Mouse (Mus musculus) lung, adult 18-20 months (tissue): ENCODE results near the gene Casp7.

Source experiments
- DNase-seq, 2 experiments: peaks; one replicate each; pipeline ENCODE4 v3.0.0; 2022; ENCODE audit warnings: mixed read lengths in 2 of 2

Casp7 gene

DNA sequence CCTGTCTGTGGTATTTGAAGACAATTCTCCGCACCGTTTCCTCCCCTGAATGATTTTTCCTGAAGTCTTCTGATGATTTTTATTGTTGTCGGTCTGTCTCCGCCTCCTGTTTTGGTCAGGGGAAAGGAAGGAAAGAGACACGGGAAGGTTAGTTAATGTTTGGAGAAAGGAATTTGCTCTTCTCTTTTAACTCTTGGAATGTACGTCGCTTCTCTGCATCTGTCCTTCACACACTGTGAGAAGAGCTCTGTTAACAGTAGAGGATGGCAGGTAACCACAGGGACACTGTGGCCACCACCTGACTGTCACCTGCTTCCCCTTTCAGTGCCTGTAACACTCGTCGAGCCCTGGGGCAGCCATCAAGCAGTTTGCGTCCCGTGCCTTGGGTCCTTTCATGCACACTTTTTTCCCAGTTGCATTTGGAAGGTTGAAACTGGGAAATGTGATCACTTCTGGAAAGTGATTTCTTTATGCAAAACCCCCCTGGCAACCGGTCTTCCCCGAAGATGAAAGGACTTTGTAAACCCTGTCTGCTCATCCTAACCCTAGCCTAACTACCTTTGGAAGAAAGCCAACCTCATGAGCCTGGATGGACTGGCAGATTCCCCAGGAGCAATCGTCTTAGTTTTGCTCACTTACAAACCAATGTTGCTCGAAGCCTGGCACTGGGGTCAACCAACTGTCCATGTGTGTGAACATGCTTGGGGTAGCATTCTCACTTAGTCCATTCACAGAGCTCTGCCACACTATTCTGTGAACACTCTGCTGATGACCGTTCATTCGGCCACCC is 27.9 kb downstream of the Casp7 start:
- no peak for DNase-seq

- no peak for DNase-seq
Measured at GRCm38 (mm10) chr19:56425492-56425891, 28.6 kb downstream of the Casp7 start.

GRCm38 (mm10) chr19:56430369-56430768 is 33.4 kb downstream of the Casp7 start:
- DNase-seq = no peak

DNA sequence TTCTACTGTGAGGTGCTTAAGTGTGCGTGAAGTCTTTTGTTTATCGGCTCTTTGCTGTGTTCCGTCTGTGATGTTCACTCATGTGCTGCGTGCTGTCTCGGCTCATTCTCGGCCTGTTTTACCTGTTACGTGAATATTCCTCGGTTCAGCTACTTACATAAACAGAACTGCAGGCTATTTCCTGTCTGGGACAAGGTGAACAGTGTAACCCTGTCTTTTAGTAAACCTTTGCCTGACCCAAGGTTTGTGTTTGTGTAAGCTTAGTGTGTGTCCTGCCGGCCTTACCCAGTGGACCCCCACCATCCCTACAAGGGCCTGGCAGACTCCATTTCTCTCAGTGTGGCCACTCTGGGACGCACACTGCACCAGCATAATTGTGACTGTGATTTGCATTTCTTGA is 35.8 kb downstream of the Casp7 start:
- DNase-seq = no peak

DNA sequence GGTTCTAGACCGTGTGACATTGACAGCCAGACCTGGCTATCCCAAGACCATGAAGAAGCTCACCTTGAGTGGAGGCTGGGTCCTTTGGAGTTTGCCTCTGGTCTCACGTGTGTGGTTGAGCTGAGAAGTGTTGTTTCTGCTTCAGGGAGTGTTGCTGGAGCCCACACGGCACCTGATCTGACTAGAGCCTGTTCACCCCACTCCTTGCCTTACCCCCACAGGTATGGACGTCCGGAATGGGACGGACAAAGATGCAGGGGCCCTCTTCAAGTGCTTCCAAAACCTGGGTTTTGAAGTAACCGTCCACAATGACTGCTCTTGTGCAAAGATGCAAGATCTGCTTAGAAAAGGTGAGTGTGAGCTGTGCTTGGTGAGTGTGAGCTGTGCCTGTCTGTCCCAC is 36.7 kb downstream of the Casp7 start:
- DNase-seq = no peak

DNA sequence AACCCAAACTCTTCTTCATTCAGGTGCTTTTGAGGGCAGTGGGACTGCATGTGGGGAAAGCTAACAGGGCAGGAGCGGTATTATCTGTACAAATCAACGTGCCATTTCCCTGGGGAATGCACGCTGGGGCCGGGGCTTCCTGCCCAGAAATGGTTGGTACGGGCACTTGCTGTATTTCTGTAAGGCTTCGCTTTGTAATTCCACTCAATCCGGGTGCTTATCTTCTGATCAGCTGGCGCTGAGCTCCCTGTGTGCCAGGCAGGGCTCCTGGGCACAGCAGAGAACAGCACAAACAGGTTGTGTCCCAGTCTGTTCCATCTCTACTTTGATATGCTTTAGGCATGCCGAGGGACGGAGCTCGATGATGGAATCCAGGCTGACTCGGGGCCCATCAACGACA is 39.5 kb downstream of the Casp7 start:
- DNase-seq = no peak

GRCm38 (mm10) chr19:56438357-56439071 is 41.6 kb downstream of the Casp7 start:
- peak in 1 of 2 experiments; percentile 21 for DNase-seq

DNA sequence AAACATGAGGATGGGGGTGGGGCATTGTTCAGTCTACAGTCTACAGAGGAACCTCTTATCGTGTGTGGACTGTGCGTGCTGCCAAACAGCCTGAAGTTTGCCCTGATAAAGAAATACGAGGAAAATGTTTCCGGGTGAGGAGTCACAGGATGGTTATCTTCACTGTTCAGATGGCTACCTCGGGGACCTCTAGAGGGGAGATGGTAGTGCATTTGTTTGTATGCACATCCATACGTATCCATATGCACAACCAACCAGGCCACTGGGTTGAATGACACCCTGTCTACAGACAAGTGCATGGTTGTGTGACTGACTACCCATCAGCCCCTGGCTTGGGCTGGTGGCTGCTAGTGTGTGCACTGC is 42.1 kb downstream of the Casp7 start:
- no peak for DNase-seq

GRCm38 (mm10) chr19:56443445-56443844 is 46.5 kb downstream of the Casp7 start:
- DNase-seq = no peak

DNA sequence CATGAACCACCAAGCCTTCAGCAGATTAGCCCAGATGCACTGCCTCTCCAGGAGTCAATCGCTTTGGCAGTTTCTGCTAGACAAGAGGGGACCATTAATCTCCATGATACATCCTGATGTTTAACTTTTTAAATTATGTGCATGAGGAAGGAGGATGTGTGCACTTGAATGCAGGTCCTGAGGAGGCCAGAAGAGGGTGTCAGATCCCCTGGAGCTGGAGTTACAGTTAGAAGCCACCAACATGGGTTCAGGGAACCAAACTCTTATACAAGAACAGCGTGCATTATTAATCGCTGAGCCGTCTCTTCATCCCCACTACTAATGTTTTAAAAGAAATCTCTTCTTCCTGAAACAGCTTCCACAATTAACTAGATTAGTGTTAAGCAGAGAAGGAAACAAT is 51.9 kb downstream of the Casp7 start:
- no peak for DNase-seq

GRCm38 (mm10) chr19:56449537-56449936 is 52.6 kb downstream of the Casp7 start:
- DNase-seq = no peak

- no peak for DNase-seq
Measured at GRCm38 (mm10) chr19:56450892-56451291, 54.0 kb downstream of the Casp7 start.

DNA sequence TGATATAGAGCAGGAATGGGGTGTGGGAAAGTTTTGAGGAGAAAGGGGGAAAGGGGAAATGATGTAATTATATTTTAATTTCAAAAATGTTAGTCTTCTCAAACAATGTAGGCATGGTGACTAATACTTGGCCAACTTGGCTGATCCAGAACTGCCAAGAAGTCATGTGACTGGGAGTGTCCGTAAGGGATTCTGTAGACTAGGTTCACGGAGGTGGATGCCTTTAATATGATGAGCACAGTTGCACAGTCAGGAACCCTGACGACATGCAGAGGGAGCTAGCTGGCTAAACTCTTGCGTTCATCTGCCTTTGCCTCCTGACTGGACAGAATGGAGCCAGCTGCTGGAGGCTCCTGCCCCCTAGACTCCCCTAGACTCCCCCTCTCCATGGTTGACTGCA is 54.9 kb downstream of the Casp7 start:
- no peak for DNase-seq

DNA sequence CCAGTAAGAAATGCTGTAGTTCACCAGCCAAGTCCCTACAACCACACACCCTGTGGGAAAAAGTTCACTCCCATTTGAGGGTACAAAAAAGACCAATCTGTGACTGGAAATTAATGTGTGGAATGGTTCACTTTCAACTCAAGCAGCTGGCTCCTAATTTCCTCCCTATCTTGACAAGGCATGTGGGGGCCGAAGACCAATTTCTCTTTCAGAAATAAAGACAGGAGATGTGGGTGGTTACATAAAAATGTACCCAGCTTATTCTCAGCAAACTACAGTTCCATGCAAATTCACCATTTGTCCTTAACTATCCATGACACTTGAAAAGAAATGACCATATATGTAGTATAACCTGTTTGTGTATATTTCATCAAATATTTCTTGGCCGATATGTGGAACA is 55.5 kb downstream of the Casp7 start:
- DNase-seq = no peak

DNA sequence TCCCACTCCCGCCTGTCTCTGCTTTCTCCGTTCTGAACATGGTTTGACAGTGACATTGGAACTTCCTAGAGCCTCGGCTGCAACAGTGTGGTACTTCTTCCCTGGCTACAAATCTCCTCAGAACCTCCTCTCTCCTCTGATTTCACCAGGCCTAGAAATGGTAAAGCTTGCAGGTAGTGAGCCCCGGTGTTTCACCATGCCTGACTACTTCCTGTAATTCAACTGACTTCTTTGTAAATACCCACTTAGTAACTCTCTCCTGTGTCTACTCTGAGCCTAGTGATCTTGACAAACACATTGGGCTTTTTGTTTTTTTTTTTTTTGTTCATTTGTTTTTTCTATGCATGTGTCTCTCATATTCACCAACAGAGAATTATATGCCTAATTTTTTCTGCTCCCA is 57.9 kb downstream of the Casp7 start:
- no peak for DNase-seq

DNA sequence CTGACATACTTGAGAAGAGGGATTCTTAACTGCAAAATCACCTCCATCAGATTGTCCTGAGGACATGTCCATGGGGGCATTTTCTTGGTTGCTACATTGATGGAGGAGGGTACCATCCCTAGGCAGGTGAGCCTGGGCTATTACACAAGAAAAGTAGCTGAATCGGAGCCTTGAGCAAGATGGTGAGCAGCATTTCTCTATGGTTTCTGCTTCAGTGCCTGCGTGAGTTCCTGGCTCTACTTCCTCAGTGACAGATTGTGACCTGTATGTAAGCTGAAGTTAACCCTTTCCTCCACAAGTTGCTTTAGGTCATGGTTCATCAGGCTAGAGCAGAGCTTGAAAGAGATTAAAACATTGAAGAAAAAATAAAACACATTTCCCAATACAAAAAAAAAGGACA is 58.4 kb downstream of the Casp7 start:
- DNase-seq = no peak

DNA sequence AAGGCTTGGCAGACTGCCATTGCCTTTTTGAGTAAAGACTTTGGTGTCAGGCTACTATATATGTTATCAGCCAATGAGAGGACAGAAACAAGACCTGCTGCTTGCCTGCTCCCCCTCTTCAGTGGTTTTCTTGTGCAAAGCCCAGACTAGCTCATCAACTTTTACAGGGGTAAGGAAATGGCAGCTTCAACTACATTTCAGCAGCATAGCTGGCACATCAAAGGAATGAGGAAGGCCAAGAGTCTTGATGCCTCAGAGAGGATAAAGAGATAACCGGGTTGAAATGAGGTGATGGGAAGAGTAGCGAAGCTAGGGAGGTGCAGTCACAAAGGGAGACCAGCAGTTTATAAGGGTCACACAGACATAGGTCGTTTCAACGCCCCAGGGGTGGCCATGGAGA is 60.6 kb downstream of the Casp7 start:
- no peak for DNase-seq

GRCm38 (mm10) chr19:56459154-56460050 is 62.5 kb downstream of the Casp7 start:
- no peak for DNase-seq

DNA sequence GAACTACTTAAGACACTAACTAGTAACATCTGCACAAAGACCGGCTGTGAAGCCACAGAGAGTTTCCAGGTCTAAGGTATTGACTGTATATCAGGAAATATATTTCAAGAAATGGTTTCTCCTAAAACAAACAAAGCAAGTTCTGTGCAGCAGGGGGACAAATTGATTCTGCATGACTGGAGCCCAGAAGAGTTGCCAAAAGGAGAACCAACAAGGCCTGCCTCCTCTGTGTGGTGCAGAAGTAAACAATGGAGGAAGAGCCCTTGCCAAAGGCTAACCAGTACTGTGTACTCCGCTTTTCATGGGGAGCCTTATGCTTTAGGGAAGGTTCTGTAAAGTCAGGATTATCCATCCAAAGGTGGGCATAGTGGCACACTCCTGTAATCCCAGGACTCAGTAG is 63.3 kb downstream of the Casp7 start:
- DNase-seq = no peak

DNA sequence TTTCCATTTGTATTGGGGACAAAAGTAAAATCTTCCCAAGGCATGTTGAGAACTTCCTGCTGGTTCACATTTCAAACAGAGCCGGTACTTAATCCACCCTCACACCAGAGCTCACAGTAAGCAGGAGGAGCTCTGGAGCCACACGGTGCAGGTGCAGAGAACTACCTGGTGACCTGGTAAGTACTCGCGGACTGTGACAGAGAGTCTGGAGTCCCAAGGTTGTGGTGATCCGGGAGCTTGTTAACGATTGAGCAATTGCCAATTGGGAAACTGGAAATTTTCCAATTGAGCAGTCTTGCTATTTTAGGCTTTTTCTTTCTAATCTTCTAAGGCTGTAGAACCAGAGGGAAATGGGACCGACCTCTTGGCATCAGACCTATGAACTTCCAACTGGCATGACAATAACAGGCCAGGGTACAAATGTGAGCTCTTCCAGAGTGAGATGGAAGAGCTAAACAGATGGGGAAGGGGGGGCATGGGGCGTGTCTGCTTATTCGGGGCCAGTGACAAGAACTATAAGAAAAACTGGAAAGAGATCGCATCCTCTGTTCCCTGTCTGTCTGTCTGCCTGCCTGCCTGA is 64.7 kb downstream of the Casp7 start, which contains the start of gene Plekhs1:
Plekhs1 (plus strand) TSS at position 119 of the 580 bp plus-strand sequence.
- peak; percentile 16 to 47 for DNase-seq

DNA sequence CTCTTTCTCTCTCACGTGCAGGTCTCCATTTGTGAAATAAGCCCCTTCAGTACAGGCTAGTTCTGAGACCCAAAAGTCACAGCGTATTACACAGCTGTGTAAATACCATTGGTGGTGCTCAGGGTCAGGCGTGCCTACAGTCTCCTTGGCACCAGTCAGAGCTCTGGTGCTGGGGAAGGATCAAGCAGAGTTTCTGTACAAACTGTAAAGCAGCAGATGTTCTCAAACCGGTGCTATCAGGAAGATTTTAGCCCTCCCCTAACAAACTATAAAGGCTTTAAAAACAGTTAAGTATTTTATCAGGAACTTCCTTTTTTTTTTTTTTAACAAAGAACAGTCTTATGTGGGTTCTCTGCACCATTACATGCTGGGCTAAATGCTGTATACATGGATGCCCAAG is 65.9 kb downstream of the Casp7 start:
- DNase-seq = no peak

- DNase-seq = no peak
Measured at GRCm38 (mm10) chr19:56466486-56466885, 69.6 kb downstream of the Casp7 start.
